Mouse (Mus musculus) mesoderm, embryonic 11.5 days (tissue): Measurements from ENCODE around the gene Cyp24a1.

Experiments
- DNase-seq: peaks from one replicate; pipeline ENCODE4 v3.0.0-alpha.2; 2012; ENCODE audit warnings: low read depth, low spot score

The Cyp24a1 gene

GRCm38 (mm10) chr2:170438782-170439181 is 58.2 kb downstream of the Cyp24a1 start:
- no peak for DNase-seq

GRCm38 (mm10) chr2:170436204-170436603 is 60.7 kb downstream of the Cyp24a1 start:
- no peak for DNase-seq
